Mouse (Mus musculus) gastrocnemius, postnatal 14 days (tissue): ENCODE results near the gene B130006D01Rik. TPM values are rescaled to one million over a fixed set of nuclear protein-coding genes. Genes with fewer than 3 reads are reported as not detected.
A peak's percentile ranks its signal among the peaks of the same experiment; 100 is the strongest.
"Not testable (repeated sequence)": the region's sequence is repeated elsewhere in the genome, so short reads cannot be mapped to it uniquely, and the experiment has no call there.

Source experiments
- DNase-seq: peaks from one replicate; pipeline ENCODE4 v3.0.0; 2021; ENCODE audit warnings: mixed read lengths
- intact Hi-C: fragments of 180-260 bp; cut with DNase I; formaldehyde crosslinking; loops from one replicate; pipeline ENCODE4 v1.15.1; 2025; ENCODE audit warnings: low total_unique reads
- total RNA-seq, 2 experiments: library from RNA; stranded (reverse); gene quantifications; 2 replicates each; pipeline ENCODE4 v1.2.3; 2021

Gene B130006D01Rik
- total RNA-seq, 2 experiments from 2014 or later = 0.24 to 0.25 TPM

- DNase-seq = peak; percentile 78
- intact Hi-C loops = no loop called here
Observed at GRCm38 (mm10) chr11:95712563-95713224, 10.7 kb upstream of the B130006D01Rik start, which contains the start of gene Zfp652. Gene Zfp652 (plus strand): TSS chr11:95712673.

- intact Hi-C loops = no loop called here
- DNase-seq = peak; percentile 54
Observed at GRCm38 (mm10) chr11:95713225-95713810, 10.1 kb upstream of the B130006D01Rik start.

- intact Hi-C loops = no loop called here
- DNase-seq = no peak
Observed at GRCm38 (mm10) chr11:95713811-95714241, 9.6 kb upstream of the B130006D01Rik start.

- DNase-seq = no peak
- intact Hi-C loops = no loop called here
Observed at GRCm38 (mm10) chr11:95714411-95714810, 9.0 kb upstream of the B130006D01Rik start.

GRCm38 (mm10) chr11:95716136-95716535 is 7.3 kb upstream of the B130006D01Rik start:
- intact Hi-C loops = no loop called here
- DNase-seq = no peak

GRCm38 (mm10) chr11:95719356-95719755 is 4.0 kb upstream of the B130006D01Rik start:
- intact Hi-C loops = no loop called here
- no peak for DNase-seq

GRCm38 (mm10) chr11:95724466-95724865 is 1.1 kb downstream of the B130006D01Rik start:
- DNase-seq = no peak
- intact Hi-C loops = no loop called here

- no peak for DNase-seq
- intact Hi-C loops = no loop called here
Observed at GRCm38 (mm10) chr11:95726156-95726555, 2.8 kb downstream of the B130006D01Rik start.

- no peak for DNase-seq
- intact Hi-C loops = no loop called here
Observed at GRCm38 (mm10) chr11:95727947-95728346, 4.6 kb downstream of the B130006D01Rik start.

GRCm38 (mm10) chr11:95728916-95729907 is 5.8 kb downstream of the B130006D01Rik start:
- no peak for DNase-seq

GRCm38 (mm10) chr11:95734485-95734884 is 11.1 kb downstream of the B130006D01Rik start:
- no peak for DNase-seq
- intact Hi-C loops = no loop called here

More at GRCm38 (mm10) chr11:95728916-95729907, 5.8 kb downstream of the B130006D01Rik start:
- intact Hi-C loops = no loop called here

- intact Hi-C loops = no loop called here
- DNase-seq = peak; percentile 20
Observed at GRCm38 (mm10) chr11:95737811-95738210, 14.4 kb downstream of the B130006D01Rik start.

GRCm38 (mm10) chr11:95744521-95744920 is 21.1 kb downstream of the B130006D01Rik start:
- intact Hi-C loops = no loop called here
- no peak for DNase-seq

GRCm38 (mm10) chr11:95746821-95747220 is 23.4 kb downstream of the B130006D01Rik start:
- DNase-seq = no peak
- intact Hi-C loops = no loop called here

- DNase-seq = no peak
- intact Hi-C loops = no loop called here
Observed at GRCm38 (mm10) chr11:95748331-95748730, 24.9 kb downstream of the B130006D01Rik start.

- intact Hi-C loops = no loop called here
- no peak for DNase-seq
Observed at GRCm38 (mm10) chr11:95749619-95750018, 26.2 kb downstream of the B130006D01Rik start.

- intact Hi-C loops = no loop called here
- peak; percentile 72 for DNase-seq
Observed at GRCm38 (mm10) chr11:95750995-95751394, 27.6 kb downstream of the B130006D01Rik start.

GRCm38 (mm10) chr11:95755137-95755536 is 31.8 kb downstream of the B130006D01Rik start:
- intact Hi-C loops, DNase-seq: not testable (repeated sequence)

- intact Hi-C loops = no loop called here
- no peak for DNase-seq
Observed at GRCm38 (mm10) chr11:95760521-95760920, 37.1 kb downstream of the B130006D01Rik start.

GRCm38 (mm10) chr11:95762996-95763395 is 39.6 kb downstream of the B130006D01Rik start:
- intact Hi-C loops = no loop called here
- DNase-seq = no peak
